In the genomic region with DNA sequence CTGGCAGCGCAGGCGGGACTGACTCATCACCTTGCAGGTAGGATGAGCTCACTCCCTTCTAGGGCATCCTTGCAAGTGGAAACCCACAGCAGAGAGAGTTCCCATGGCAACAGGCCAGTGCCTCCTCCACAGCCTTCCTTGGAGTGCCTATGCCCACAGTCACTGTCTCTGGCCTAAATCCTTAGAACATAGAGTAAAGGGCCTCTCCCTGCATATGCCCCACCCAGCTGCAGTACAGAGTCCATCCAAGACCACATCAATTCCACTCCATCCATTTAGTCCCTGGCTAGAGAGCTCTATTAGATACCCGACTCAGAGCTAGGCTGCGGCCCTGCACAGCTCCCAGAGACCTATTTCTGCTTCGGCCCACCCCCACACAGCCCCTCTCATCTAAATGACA, we compare ENCODE assay signal across 9 mouse cellular contexts. TPM values are rescaled to one million over a fixed set of nuclear protein-coding genes. Genes with fewer than 3 reads are reported as not detected.
DNase-seq lines count a peak whose midpoint lies in the region; ATAC-seq lines count a peak whose summit lies in the region.
"Had no signal": no experiment of that assay in that cellular context is flagged by ENCODE, and none has a peak within 500 bp of the region (broad histone marks: within the 10 kb centered on the region; RNA-seq: fewer than 3 reads in every experiment).

No protein-coding gene starts in this region.

- peak overlapping the region; percentile 19 for H3K27ac ChIP-seq in heart, embryonic 12.5 days (ENCODE audit: poor library complexity, severe bottlenecking)
- 0 out of 2 replicates have a peak overlapping the region, but pooled peaks have one; percentile 8 for H3K27ac ChIP-seq in limb, embryonic 11.5 days (replicated peaks; ENCODE audit: low read depth, low read length)

- no peak overlapping the region for H3K4me3 ChIP-seq in heart, embryonic 12.5 days
- no peak overlapping the region for H3K4me3 ChIP-seq in limb, embryonic 11.5 days (ENCODE audit: low read depth, low read length)

- H3K9ac ChIP-seq in heart, embryonic 12.5 days: no peak overlapping the region
- H3K9ac ChIP-seq in limb, embryonic 11.5 days (ENCODE audit: low read length): no peak overlapping the region

- no peak overlapping the region for H3K4me2 ChIP-seq in heart, embryonic 12.5 days
- no peak overlapping the region for H3K4me2 ChIP-seq in limb, embryonic 11.5 days (ENCODE audit: low read depth, severe bottlenecking)

- H3K4me1 ChIP-seq in heart, embryonic 12.5 days (replicated peaks): peaks cover 75% of the 10 kb centered on the region
- H3K4me1 ChIP-seq in limb, embryonic 11.5 days (ENCODE audit: control insufficient read depth, insufficient read depth, low read length): peaks cover 5% of the 10 kb centered on the region; the same call in 1 of the 2 replicates

- intact Hi-C loops in heart, postnatal 14 days (cut with DNase I): no loop called here

- no peak for DNase-seq in heart, postnatal 14 days
- peak; percentile 39 for DNase-seq in 3T3-L1 (ENCODE audit: low read depth, low spot score)
- peak; percentile 53 to 61 for DNase-seq in frontal cortex, postnatal 10 days (ENCODE audit: low spot score in 2 of 2)
- DNase-seq in limb, embryonic 11.5 days (ENCODE audit: low spot score): no peak
- DNase-seq in embryo, embryonic 9.5 days (ENCODE audit: extremely low spot score): no peak
- no peak for DNase-seq in thymus, postnatal 36 days

- ATAC-seq in heart, embryonic 12.5 days (ENCODE audit: insufficient number of reproducible peaks, low FRiP score): no peak
- ATAC-seq in limb, embryonic 11.5 days (ENCODE audit: insufficient number of reproducible peaks, low FRiP score, low TSS enrichment, low read depth): no peak
- ATAC-seq in erythroid progenitor cell, adult 5-6 weeks (replicated peaks; ENCODE audit: low FRiP score, poor library complexity, severe bottlenecking): no peak
- ATAC-seq: inflammation-experienced regulatory T-cells, adult 6 months had no signal

- no peaks in the 10 kb centered on the region for H3K9me3 ChIP-seq in heart, embryonic 12.5 days (replicated peaks)
- no peaks in the 10 kb centered on the region for H3K9me3 ChIP-seq in limb, embryonic 11.5 days (ENCODE audit: control insufficient read depth, low read length)

- H3K36me3 ChIP-seq in heart, embryonic 12.5 days: peaks cover 19% of the 10 kb centered on the region
- no peaks in the 10 kb centered on the region; the same call in none of the 2 replicates for H3K36me3 ChIP-seq in limb, embryonic 11.5 days (ENCODE audit: control insufficient read depth, insufficient read depth, low read length)

- 82% methylated on average over 5 of the region's 5 CpGs for whole genome bisulfite sequencing in heart, embryonic 12.5 days
- WGBS in limb, embryonic 11.5 days: 89% methylated on average over 5 of the region's 5 CpGs

- no peaks in the 10 kb centered on the region for H3K27me3 ChIP-seq in heart, embryonic 12.5 days (replicated peaks)
- no peaks in the 10 kb centered on the region for H3K27me3 ChIP-seq in limb, embryonic 11.5 days (ENCODE audit: control insufficient read depth, insufficient read depth, low read length)

RNA-seq across cellular contexts. Expression of a gene that starts 20.7 kb away (rescaled TPM):
- 63.6 and 65.0 TPM in 2 replicates for polyA plus RNA-seq in heart, embryonic 12.5 days (2016; fragmentation: Nextera tagmentation; extraction: Ambion mirVana)
- total RNA-seq in heart, postnatal 14 days (2021): 10 to 100 TPM; 49.7 to 51.0 TPM
- 46.0 and 49.2 TPM in 2 replicates for polyA plus RNA-seq in limb, embryonic 11.5 days (2014; fragmentation: Nextera tagmentation; extraction: Ambion mirVana)
- 16.2 and 21.4 TPM in 2 replicates for total RNA-seq in erythroid progenitor cell, adult 5-6 weeks (2015; ENCODE audit: low replicate concordance)
- total RNA-seq in erythroid progenitor cell, adult 5-6 weeks (2017; ENCODE audit: low replicate concordance): 10.8 and 13.0 TPM in 2 replicates

Comparison
In these comparisons a context has a peak if more than half of its experiments do, and no peak if none do; other contexts are left out.
1. DNase-seq: peak in 3T3-L1 (single experiment) and frontal cortex, postnatal 10 days (2 of 2); none in heart, postnatal 14 days (0 of 2), limb, embryonic 11.5 days (single experiment), embryo, embryonic 9.5 days (single experiment) and thymus, postnatal 36 days (0 of 2).